Mouse (Mus musculus) brain, embryonic 14.5 days (tissue): ENCODE results near the gene Rhot2.

ENCODE experiments used
- CTCF ChIP-seq: fragments of 200-500 bp; IDR thresholded peaks from 2 replicates; pipeline ENCODE4 v1.5.1; 2012; ENCODE audit warnings: inconsistent platforms, mild to moderate bottlenecking, moderate library complexity, borderline replicate concordance; ENCODE audit not compliant: insufficient read depth, insufficient read length; ENCODE audit errors: extremely low read depth
- POLR2A ChIP-seq: fragments of 200-500 bp; IDR thresholded peaks from 2 replicates; pipeline ENCODE4 v1.6.1; 2012; ENCODE audit warnings: mild to moderate bottlenecking, inconsistent platforms, borderline replicate concordance; ENCODE audit not compliant: poor library complexity, insufficient read depth, insufficient read length, severe bottlenecking; ENCODE audit errors: extremely low read depth

GRCm38 (mm10) chr17:25827546-25828222 lies 17.0 kb downstream of the Rhot2 start:
- no peak for TF ChIP-seq CTCF
- no peak for TF ChIP-seq POLR2A
